Mouse (Mus musculus) adrenal gland, postnatal 10 days (tissue): Measurements from ENCODE around the gene Olfr457. TPM values are rescaled to one million over a fixed set of nuclear protein-coding genes. Genes with fewer than 3 reads are reported as not detected.
"Not testable (repeated sequence)": the region's sequence is repeated elsewhere in the genome, so short reads cannot be mapped to it uniquely, and the experiment has no call there.

Experiments used
- DNase-seq: peaks from one replicate; pipeline ENCODE4 v3.0.0; 2021; ENCODE audit warnings: mixed read lengths
- long read RNA-seq, 2 experiments: library from polyadenylated mRNA; stranded (forward); transcript quantifications; one replicate each; pipeline ENCODE4 v2.0.0; 2021
- total RNA-seq, 2 experiments: library from RNA; stranded (reverse); gene quantifications; 2 replicates each; pipeline ENCODE4 v1.2.3; 2021

Gene Olfr457
- not detected for total RNA-seq
- long read RNA-seq, experiment 1 = 0 reads
- long read RNA-seq, experiment 2 = 0 reads

GRCm38 (mm10) chr6:42476235-42476634 lies at the start of gene Olfr457:
Gene Olfr457, minus strand, starts transcription at chr6:42476335.
- no peak for DNase-seq

GRCm38 (mm10) chr6:42513461-42513860 lies 37.3 kb upstream of the Olfr457 start:
- no peak for DNase-seq

- DNase-seq = no peak
Measured at GRCm38 (mm10) chr6:42509311-42509710, 33.2 kb upstream of the Olfr457 start.

GRCm38 (mm10) chr6:42503478-42503877 lies 27.3 kb upstream of the Olfr457 start:
- DNase-seq = peak; percentile 24

GRCm38 (mm10) chr6:42489731-42490130 lies 13.6 kb upstream of the Olfr457 start:
- DNase-seq = no peak

- DNase-seq = no peak
Measured at GRCm38 (mm10) chr6:42487114-42487513, 11.0 kb upstream of the Olfr457 start, which contains the start of gene Olfr456. Gene Olfr456, minus strand, starts transcription at chr6:42487214.

GRCm38 (mm10) chr6:42484633-42485032 lies 8.5 kb upstream of the Olfr457 start:
- DNase-seq = no peak

- DNase-seq = not testable (repeated sequence)
Measured at GRCm38 (mm10) chr6:42471298-42471697, 4.8 kb downstream of the Olfr457 start.

- no peak for DNase-seq
Measured at GRCm38 (mm10) chr6:42470542-42470941, 5.6 kb downstream of the Olfr457 start.

- no peak for DNase-seq
Measured at GRCm38 (mm10) chr6:42465096-42465495, 11.0 kb downstream of the Olfr457 start, which contains the start of gene Olfr458. Gene Olfr458, minus strand, starts transcription at chr6:42465196.

GRCm38 (mm10) chr6:42447381-42447780 lies 28.8 kb downstream of the Olfr457 start:
- DNase-seq = no peak

GRCm38 (mm10) chr6:42444491-42444890 lies 31.6 kb downstream of the Olfr457 start:
- no peak for DNase-seq

GRCm38 (mm10) chr6:42441395-42441794 lies 34.7 kb downstream of the Olfr457 start:
- no peak for DNase-seq

GRCm38 (mm10) chr6:42435490-42435889 lies 40.6 kb downstream of the Olfr457 start:
- no peak for DNase-seq

GRCm38 (mm10) chr6:42434446-42434845 lies 41.7 kb downstream of the Olfr457 start, which contains the start of gene Tas2r126:
Gene Tas2r126, plus strand, starts transcription at chr6:42434535.
- DNase-seq = no peak

GRCm38 (mm10) chr6:42433554-42433953 lies 42.6 kb downstream of the Olfr457 start:
- no peak for DNase-seq

- DNase-seq = no peak
Measured at GRCm38 (mm10) chr6:42426337-42426736, 49.8 kb downstream of the Olfr457 start.

GRCm38 (mm10) chr6:42424472-42424871 lies 51.7 kb downstream of the Olfr457 start:
- DNase-seq = no peak

- no peak for DNase-seq
Measured at GRCm38 (mm10) chr6:42421439-42421838, 54.7 kb downstream of the Olfr457 start.

GRCm38 (mm10) chr6:42419443-42419842 lies 56.7 kb downstream of the Olfr457 start:
- no peak for DNase-seq
